ENCODE assay signal across 8 mouse cellular contexts in the genomic region with DNA sequence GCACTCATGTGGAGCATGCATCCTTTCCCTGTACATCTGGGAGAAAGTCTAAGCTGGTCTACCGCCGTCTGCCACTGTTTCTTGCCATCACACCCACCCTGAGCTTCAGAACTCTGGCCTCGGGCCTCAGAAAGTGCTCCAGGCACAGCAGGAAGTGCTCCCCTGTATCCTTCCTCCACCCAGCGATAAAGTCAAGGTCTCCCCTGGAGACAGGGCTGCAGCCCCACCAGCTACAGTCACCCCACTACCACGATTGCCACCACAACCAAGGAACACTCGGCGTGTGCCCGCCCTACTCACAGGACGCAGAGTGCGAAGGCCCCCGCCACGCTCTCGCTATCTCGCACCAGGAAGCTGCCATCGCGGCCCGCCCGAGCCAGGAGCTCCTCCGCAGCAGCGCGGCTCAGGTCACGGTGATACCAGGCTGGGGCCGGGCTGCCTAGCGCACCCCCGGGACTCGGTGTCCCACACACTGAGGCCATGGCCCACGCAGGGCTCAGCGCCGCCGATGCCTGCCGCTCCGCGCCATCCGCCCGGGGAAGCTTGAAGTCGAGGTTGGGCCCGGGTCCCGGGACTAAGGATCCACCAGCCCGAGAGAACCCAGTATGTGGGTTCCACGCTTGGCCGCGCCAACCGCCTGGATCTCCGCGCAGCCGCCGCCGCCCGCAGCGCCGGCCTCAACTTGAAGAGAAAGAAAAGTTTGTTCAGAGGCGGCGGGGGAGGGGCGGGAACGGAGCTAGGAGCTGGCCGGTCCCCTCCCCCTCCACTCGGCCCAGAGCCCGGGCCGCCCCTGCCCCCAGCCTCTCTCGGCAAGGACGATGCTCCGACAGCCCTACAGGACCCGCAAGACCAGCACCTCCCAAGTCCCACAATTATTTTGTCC. TPM values are rescaled to one million over a fixed set of nuclear protein-coding genes. Genes with fewer than 3 reads are reported as not detected.
DNase-seq lines count a peak whose midpoint lies in the region; ATAC-seq and TF ChIP-seq lines count a peak whose summit lies in the region.

No protein-coding gene starts in this region.

- peak overlapping the region; percentile 20; the same call in 1 of the 2 replicates for H3K27ac ChIP-seq in cerebellum, adult 2 months (ENCODE audit: insufficient read depth, low read length)
- H3K27ac ChIP-seq in intestine, postnatal 0 days (ENCODE audit: low read depth, low read length): peak overlapping the region; percentile 96
- H3K27ac ChIP-seq in limb, embryonic 15.5 days: peak overlapping the region; percentile 98
- peak overlapping the region; percentile 78 for H3K27ac ChIP-seq in midbrain, embryonic 14.5 days (replicated peaks; ENCODE audit: low read depth, low read length)
- peak overlapping the region; percentile 58; the same call in 1 of the 2 replicates for H3K27ac ChIP-seq in spleen, adult 2 months (ENCODE audit: insufficient read depth, low read length)

- WGBS in cerebellum, adult 2 months: 3% methylated on average over 63 of the region's 63 CpGs
- under 1% methylated on average over 57 of the region's 63 CpGs for WGBS in intestine, postnatal 0 days
- under 1% methylated on average over 62 of the region's 63 CpGs for WGBS in limb, embryonic 15.5 days
- WGBS in midbrain, embryonic 14.5 days: under 1% methylated on average over 63 of the region's 63 CpGs
- WGBS in spleen, adult 2 months: under 1% methylated on average over 62 of the region's 63 CpGs

- peaks cover 30% of the 10 kb centered on the region for H3K36me3 ChIP-seq in intestine, postnatal 0 days (ENCODE audit: control insufficient read depth, insufficient read depth)
- peaks cover 24% of the 10 kb centered on the region for H3K36me3 ChIP-seq in limb, embryonic 15.5 days
- H3K36me3 ChIP-seq in midbrain, embryonic 14.5 days (ENCODE audit: control insufficient read depth, insufficient read depth, low read length): peaks cover 10% of the 10 kb centered on the region; the same call in 1 of the 2 replicates
- no peaks in the 10 kb centered on the region for H3K36me3 ChIP-seq in spleen, adult 2 months (ENCODE audit: control insufficient read depth, insufficient read depth, low read length)

- H3K4me3 ChIP-seq in cerebellum, adult 2 months (replicated peaks; ENCODE audit: insufficient read depth, low read depth, low read length): peak overlapping the region; percentile 90
- H3K4me3 ChIP-seq in intestine, postnatal 0 days (ENCODE audit: low read depth, low read length): peak overlapping the region; percentile 90
- peak overlapping the region; percentile 85 for H3K4me3 ChIP-seq in limb, embryonic 15.5 days
- peak overlapping the region; percentile 58 for H3K4me3 ChIP-seq in midbrain, embryonic 14.5 days (replicated peaks; ENCODE audit: low read depth, low read length)
- peak overlapping the region; percentile 74 for H3K4me3 ChIP-seq in spleen, adult 2 months (ENCODE audit: extremely low read depth, insufficient read depth, insufficient read length)

- intact Hi-C loops in gastrocnemius, postnatal 36 days (cut with DNase I): loop anchor here (5.0 kb wide), 2 partner anchors 61 to 159 kb away; no protein-coding TSS in a partner anchor

- H3K4me1 ChIP-seq in cerebellum, adult 2 months (ENCODE audit: control insufficient read depth, insufficient read depth, low read length): peaks cover 8% of the 10 kb centered on the region; the same call in 1 of the 2 replicates
- no peaks in the 10 kb centered on the region for H3K4me1 ChIP-seq in intestine, postnatal 0 days (replicated peaks; ENCODE audit: control insufficient read depth, insufficient read depth, low read length)
- peaks cover 31% of the 10 kb centered on the region for H3K4me1 ChIP-seq in limb, embryonic 15.5 days
- H3K4me1 ChIP-seq in midbrain, embryonic 14.5 days (ENCODE audit: control insufficient read depth, insufficient read depth, low read length): peaks cover 16% of the 10 kb centered on the region; the same call in 1 of the 2 replicates
- no peaks in the 10 kb centered on the region for H3K4me1 ChIP-seq in spleen, adult 2 months (ENCODE audit: control insufficient read depth, insufficient read depth, insufficient read length)

- no peak for TF ChIP-seq CTCF in cerebellum, adult 2 months (IDR thresholded peaks at IDR 0.05; ENCODE audit: borderline replicate concordance, insufficient read depth, low read depth, low read length)
- TF ChIP-seq CTCF in intestine, postnatal 0 days (IDR thresholded peaks at IDR 0.05; ENCODE audit: low read depth): no peak
- TF ChIP-seq CTCF in spleen, adult 2 months (IDR thresholded peaks at IDR 0.05; ENCODE audit: extremely low read depth, insufficient read depth, insufficient read length, insufficient replicate concordance): no peak

- ATAC-seq in cerebellum, adult (ENCODE audit: insufficient number of reproducible peaks, low FRiP score, low TSS enrichment): no peak
- ATAC-seq in intestine, postnatal 0 days: peak; percentile 35
- 0 out of 2 replicates have a peak, but pooled peaks have one; percentile 37 for ATAC-seq in limb, embryonic 15.5 days (ENCODE audit: insufficient number of reproducible peaks, low FRiP score, low TSS enrichment, low read depth)
- ATAC-seq in midbrain, embryonic 14.5 days (ENCODE audit: low FRiP score, low TSS enrichment): peak; percentile 51

- no peak for TF ChIP-seq POLR2A in cerebellum, adult 2 months (IDR thresholded peaks at IDR 0.05; ENCODE audit: borderline replicate concordance, insufficient read depth, low read length)
- TF ChIP-seq POLR2A in spleen, adult 2 months (IDR thresholded peaks at IDR 0.05; ENCODE audit: low read depth, low read length): peak; percentile 6; the same call in 1 of the 2 replicates

- peak overlapping the region; percentile 97 for H3K4me2 ChIP-seq in intestine, postnatal 0 days (replicated peaks; ENCODE audit: low read depth)
- peak overlapping the region; percentile 84 for H3K4me2 ChIP-seq in limb, embryonic 15.5 days
- peak overlapping the region; percentile 98 for H3K4me2 ChIP-seq in midbrain, embryonic 14.5 days (ENCODE audit: low read length)

- peak; percentile 47 to 52 for DNase-seq in cerebellum, adult 2 months
- peak; percentile 30 to 42 for DNase-seq in cerebellum, postnatal 36 days
- DNase-seq in gastrocnemius, postnatal 36 days: peak; percentile 31 to 60
- peak; percentile 80 for DNase-seq in midbrain, embryonic 14.5 days
- peak in 1 of 2 experiments; percentile 59 for DNase-seq in spleen, adult 2 months (ENCODE audit: low read depth in 1 of 2, low spot score in 2 of 2)

- H3K27me3 ChIP-seq in cerebellum, adult 2 months (ENCODE audit: control insufficient read depth, insufficient read depth, low read length): no peaks in the 10 kb centered on the region
- no peaks in the 10 kb centered on the region for H3K27me3 ChIP-seq in intestine, postnatal 0 days (replicated peaks; ENCODE audit: control insufficient read depth, insufficient read depth, low read length)
- H3K27me3 ChIP-seq in limb, embryonic 15.5 days: no peaks in the 10 kb centered on the region
- H3K27me3 ChIP-seq in midbrain, embryonic 14.5 days (ENCODE audit: control insufficient read depth, insufficient read depth, low read length): peaks cover 4% of the 10 kb centered on the region; the same call in 1 of the 2 replicates
- H3K27me3 ChIP-seq in spleen, adult 2 months (ENCODE audit: control insufficient read depth, insufficient read depth, low read length): peaks cover 7% of the 10 kb centered on the region

- peak overlapping the region; percentile 92 for H3K9ac ChIP-seq in intestine, postnatal 0 days (ENCODE audit: low read depth, low read length)
- peak overlapping the region; percentile 82 for H3K9ac ChIP-seq in limb, embryonic 15.5 days
- H3K9ac ChIP-seq in midbrain, embryonic 14.5 days (replicated peaks; ENCODE audit: low read length): peak overlapping the region; percentile 66

- no peaks in the 10 kb centered on the region for H3K9me3 ChIP-seq in intestine, postnatal 0 days (ENCODE audit: control insufficient read depth)
- no peaks in the 10 kb centered on the region for H3K9me3 ChIP-seq in limb, embryonic 15.5 days
- no peaks in the 10 kb centered on the region for H3K9me3 ChIP-seq in midbrain, embryonic 14.5 days (ENCODE audit: control insufficient read depth, low read length)

RNA-seq across cellular contexts. Expression of a gene that starts 1.5 kb away (rescaled TPM):
- 35.4 and 43.9 TPM in 2 replicates for polyA plus RNA-seq in cerebellum, adult 2 months (2012; rRNA removed)
- total RNA-seq in gastrocnemius, postnatal 36 days (2021): 10 to 100 TPM; 79.2 to 96.2 TPM
- polyA plus RNA-seq in intestine, postnatal 0 days (2015; fragmentation: Nextera tagmentation; extraction: Ambion mirVana): 18.2 and 25.8 TPM in 2 replicates
- polyA plus RNA-seq in limb, embryonic 15.5 days (2015; fragmentation: Nextera tagmentation; extraction: Ambion mirVana): 49.4 and 56.6 TPM in 2 replicates
- polyA plus RNA-seq in midbrain, embryonic 14.5 days (2014; fragmentation: Nextera tagmentation; extraction: Ambion mirVana): 8.9 and 9.7 TPM in 2 replicates
- polyA plus RNA-seq in spleen, adult 2 months (2012; rRNA removed): 43.3 and 54.4 TPM in 2 replicates

RNA-seq across cellular contexts. Expression of a gene that starts 18.4 kb away (rescaled TPM):
- polyA plus RNA-seq in cerebellum, adult 2 months (2012; rRNA removed): 0.52 and 0.71 TPM in 2 replicates
- not detected for total RNA-seq in gastrocnemius, postnatal 36 days (2021)
- 2.7 and 3.2 TPM in 2 replicates for polyA plus RNA-seq in intestine, postnatal 0 days (2015; fragmentation: Nextera tagmentation; extraction: Ambion mirVana)
- 0.14 and 0.23 TPM in 2 replicates for polyA plus RNA-seq in limb, embryonic 15.5 days (2015; fragmentation: Nextera tagmentation; extraction: Ambion mirVana)
- polyA plus RNA-seq in midbrain, embryonic 14.5 days (2014; fragmentation: Nextera tagmentation; extraction: Ambion mirVana): 0.84 and 1.00 TPM in 2 replicates
- polyA plus RNA-seq in spleen, adult 2 months (2012; rRNA removed): 0.07 TPM in 1 of 2 replicates, not detected in the other

RNA-seq across cellular contexts. Expression of a gene that starts 20.5 kb away (rescaled TPM):
- 0.44 and 0.89 TPM in 2 replicates for polyA plus RNA-seq in cerebellum, adult 2 months (2012; rRNA removed)
- total RNA-seq in gastrocnemius, postnatal 36 days (2021): 1 to 10 TPM; 1.3 to 2.0 TPM
- 1.1 and 1.2 TPM in 2 replicates for polyA plus RNA-seq in intestine, postnatal 0 days (2015; fragmentation: Nextera tagmentation; extraction: Ambion mirVana)
- polyA plus RNA-seq in limb, embryonic 15.5 days (2015; fragmentation: Nextera tagmentation; extraction: Ambion mirVana): 3.8 and 5.6 TPM in 2 replicates
- 2.5 TPM in 1 of 2 replicates, not detected in the other for polyA plus RNA-seq in midbrain, embryonic 14.5 days (2014; fragmentation: Nextera tagmentation; extraction: Ambion mirVana)
- 0.75 and 1.4 TPM in 2 replicates for polyA plus RNA-seq in spleen, adult 2 months (2012; rRNA removed)

RNA-seq across cellular contexts. Expression of a gene that starts 27.0 kb away (rescaled TPM):
- 44.7 and 47.3 TPM in 2 replicates for polyA plus RNA-seq in cerebellum, adult 2 months (2012; rRNA removed)
- total RNA-seq in gastrocnemius, postnatal 36 days (2021): 10 to 100 TPM; 16.6 to 22.3 TPM
- 56.2 and 58.1 TPM in 2 replicates for polyA plus RNA-seq in intestine, postnatal 0 days (2015; fragmentation: Nextera tagmentation; extraction: Ambion mirVana)
- polyA plus RNA-seq in limb, embryonic 15.5 days (2015; fragmentation: Nextera tagmentation; extraction: Ambion mirVana): 54.5 and 56.5 TPM in 2 replicates
- polyA plus RNA-seq in midbrain, embryonic 14.5 days (2014; fragmentation: Nextera tagmentation; extraction: Ambion mirVana): 77.1 and 81.6 TPM in 2 replicates
- 34.4 and 37.1 TPM in 2 replicates for polyA plus RNA-seq in spleen, adult 2 months (2012; rRNA removed)

RNA-seq across cellular contexts. Expression of a gene that starts 34.1 kb away (rescaled TPM):
- polyA plus RNA-seq in cerebellum, adult 2 months (2012; rRNA removed): 8.0 and 18.5 TPM in 2 replicates
- 1 to 10 TPM in 1 of 2 experiments, under 1 TPM in 1; 0.91 to 1.2 TPM for total RNA-seq in gastrocnemius, postnatal 36 days (2021)
- polyA plus RNA-seq in intestine, postnatal 0 days (2015; fragmentation: Nextera tagmentation; extraction: Ambion mirVana): 521 and 623 TPM in 2 replicates
- 0.61 and 0.65 TPM in 2 replicates for polyA plus RNA-seq in limb, embryonic 15.5 days (2015; fragmentation: Nextera tagmentation; extraction: Ambion mirVana)
- 6.7 and 7.9 TPM in 2 replicates for polyA plus RNA-seq in midbrain, embryonic 14.5 days (2014; fragmentation: Nextera tagmentation; extraction: Ambion mirVana)
- 0.51 and 0.76 TPM in 2 replicates for polyA plus RNA-seq in spleen, adult 2 months (2012; rRNA removed)

Comparison
In these comparisons a context has a peak if more than half of its experiments do, and no peak if none do; other contexts are left out.
1. H3K27ac ChIP-seq: peak in every context shown above with its lines; median percentile 98 in limb, embryonic 15.5 days; 96 in intestine, postnatal 0 days; 78 in midbrain, embryonic 14.5 days; 58 in spleen, adult 2 months; 20 in cerebellum, adult 2 months.